ENCODE assay signal across 18 mouse cellular contexts in the genomic region with DNA sequence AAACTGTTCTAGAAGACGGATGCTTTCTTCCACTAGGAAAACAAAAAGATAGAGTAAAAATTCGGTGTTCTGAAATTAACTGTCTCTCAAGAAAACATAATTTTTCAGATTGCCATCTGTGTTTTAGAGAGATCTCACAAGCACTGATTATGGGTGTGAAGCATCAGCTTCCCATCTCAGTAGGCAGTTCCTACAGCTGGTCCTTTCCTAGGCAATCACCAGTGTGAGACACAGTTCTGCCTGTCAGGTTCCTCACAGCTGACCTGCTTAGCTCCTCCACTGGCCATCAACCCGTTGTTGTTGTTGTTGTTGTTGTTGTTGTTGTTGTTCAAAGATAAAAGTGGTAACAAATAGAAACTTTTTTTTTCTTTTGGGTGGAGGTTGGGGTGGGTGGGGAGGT.
"Had no signal": no experiment of that assay in that cellular context is flagged by ENCODE, and none has a peak within 500 bp of the region (broad histone marks: within the 10 kb centered on the region; RNA-seq: fewer than 3 reads in every experiment).

No protein-coding gene starts in this region.

- H3K4me2 ChIP-seq: lung, embryonic 14.5 days; midbrain, embryonic 12.5 days; neural tube, embryonic 12.5 days; stomach, embryonic 15.5 days had no signal

- H3K9ac ChIP-seq: liver, embryonic 14.5 days; lung, embryonic 14.5 days; midbrain, embryonic 12.5 days; neural tube, embryonic 12.5 days; stomach, embryonic 15.5 days had no signal

- H3K27me3 ChIP-seq: midbrain, embryonic 12.5 days; neural tube, embryonic 12.5 days; stomach, embryonic 15.5 days had no signal

- H3K4me1 ChIP-seq: midbrain, embryonic 10.5 days; midbrain, embryonic 12.5 days; neural tube, embryonic 12.5 days; stomach, embryonic 15.5 days had no signal

- H3K27ac ChIP-seq: liver, embryonic 14.5 days; midbrain, embryonic 10.5 days; midbrain, embryonic 12.5 days; neural tube, embryonic 12.5 days; stomach, embryonic 15.5 days; stomach, postnatal 0 days had no signal

- ATAC-seq: lung, postnatal 0 days; midbrain, embryonic 16.5 days had no signal

- DNase-seq: lung, adult 18-20 months; lung, embryonic 14.5 days; lung, postnatal 14 days; lung, postnatal 36 days; midbrain, embryonic 14.5 days; right cerebral cortex, postnatal 14 days; thymus, adult 2 months; thymus, postnatal 25 days; thymus, postnatal 4 days had no signal

- H3K4me3 ChIP-seq: midbrain, embryonic 10.5 days; midbrain, embryonic 12.5 days; myocyte; neural tube, embryonic 12.5 days; stomach, embryonic 15.5 days had no signal

- H3K9me3 ChIP-seq: midbrain, embryonic 10.5 days; midbrain, embryonic 12.5 days; neural tube, embryonic 12.5 days; stomach, embryonic 15.5 days had no signal
